Mouse (Mus musculus) hindbrain, postnatal 0 days (tissue): ENCODE data around the gene Sgpp1. TPM values are rescaled to one million over a fixed set of nuclear protein-coding genes. Genes with fewer than 3 reads are reported as not detected.

Experiments
- ATAC-seq: fragments of 200-750 bp; cut with Nextera tagmentation; 2 replicates; pipeline ENCODE4 v1.8.0; 2017; ENCODE audit warnings: mild to moderate bottlenecking, moderate TSS enrichment, moderate library complexity
- DNase-seq: peaks from one replicate; pipeline ENCODE4 v3.0.0-alpha.2; 2015; ENCODE audit warnings: low spot score
- H3K27ac ChIP-seq: fragments of 300-500 bp; sonication (generic); 2 replicates; pipeline ENCODE4 v1.5.1; 2014; ENCODE audit warnings: mild to moderate bottlenecking
- H3K27me3 ChIP-seq: fragments of 300-500 bp; sonication (generic); 2 replicates; pipeline ENCODE4 v1.6.1; 2014; ENCODE audit warnings: low read length, mixed read lengths; ENCODE audit not compliant: insufficient read depth
- H3K36me3 ChIP-seq: fragments of 300-500 bp; sonication (generic); 2 replicates; pipeline ENCODE4 v1.6.1; 2014; ENCODE audit warnings: low read length, mixed read lengths; ENCODE audit not compliant: insufficient read depth
- H3K4me1 ChIP-seq: fragments of 300-500 bp; sonication (generic); 2 replicates; pipeline ENCODE4 v1.6.1; 2014; ENCODE audit warnings: antibody characterized with exemption, low read length, mixed read lengths; ENCODE audit not compliant: insufficient read depth
- H3K4me2 ChIP-seq: fragments of 300-500 bp; sonication (generic); 2 replicates; pipeline ENCODE4 v1.6.1; 2014; ENCODE audit warnings: low read depth, mild to moderate bottlenecking, low read length, moderate library complexity, mixed read lengths
- H3K4me3 ChIP-seq: fragments of 300-500 bp; sonication (generic); 2 replicates; pipeline ENCODE4 v1.5.1; 2014; ENCODE audit warnings: low read length
- H3K9ac ChIP-seq: fragments of 300-500 bp; sonication (generic); replicated peaks from 2 replicates; pipeline ENCODE4 v1.6.1; 2014; ENCODE audit warnings: mild to moderate bottlenecking, low read length, moderate library complexity, mixed read lengths
- H3K9me3 ChIP-seq: fragments of 300-500 bp; sonication (generic); 2 replicates; pipeline ENCODE4 v1.6.1; 2016; ENCODE audit warnings: low read length, mixed read lengths
- CTCF ChIP-seq: IDR thresholded peaks from 2 replicates; pipeline ENCODE4 v1.5.1; 2016; ENCODE audit warnings: antibody characterized with exemption, control low read depth, low read depth
- WGBS: fragments of 180-500 bp; shearing (Covaris S2); extraction: QIAGEN DNeasy Blood & Tissue Kit; methylation state at CpG from one replicate; pipeline ENCODE4 v1.1.7; 2014; 5-methylcytosine and 5-hydroxymethylcytosine counted together
- polyA plus RNA-seq: library from polyadenylated mRNA; unstranded; fragments of >200 nt; fragmentation: Nextera tagmentation; extraction: Ambion mirVana; gene quantifications from 2 replicates; pipeline ENCODE4 v1.2.1, GENCODE M21; 2015
- total RNA-seq: library from RNA; depleted of rRNA; stranded (reverse); fragments of >200 nt; gene quantifications from 2 replicates; pipeline ENCODE4 v1.2.3, GENCODE M21; 2014; rRNA removed

Sgpp1 gene
- 38.5 and 42.6 TPM in 2 replicates for total RNA-seq
- polyA plus RNA-seq, result 15.7 and 16.3 TPM in 2 replicates

- Histone ChIP-seq H3K9ac (peak within 1 kb of the TSS; percentile 89), H3K27ac (peak within 1 kb of the TSS; percentile 85), H3K27me3 (no peaks in the 10 kb centered on the region), H3K4me1 (peaks cover 8% of the 10 kb centered on the region; the same call in 1 of the 2 replicates), H3K9me3 (no peaks in the 10 kb centered on the region), H3K36me3 (no peaks in the 10 kb centered on the region), H3K4me3 (peak within 1 kb of the TSS; percentile 89), H3K4me2 (peak within 1 kb of the TSS; percentile 99)
- WGBS, result under 1% methylated on average over 103 of the region's 105 CpGs
- no peak for TF ChIP-seq CTCF
- ATAC-seq (peak; percentile 95), DNase-seq (peak; percentile 94)
Measured at GRCm38 (mm10) chr12:75735246-75736200, at the start of gene Sgpp1. Sgpp1 (minus strand) TSS chr12:75735729.

- DNase-seq (no peak), ATAC-seq (no peak)
- Histone ChIP-seq H3K27ac (no peak overlapping the region), H3K36me3 (no peaks in the 10 kb centered on the region), H3K9ac (no peak overlapping the region), H3K9me3 (peaks cover 6% of the 10 kb centered on the region; the same call in 1 of the 2 replicates), H3K4me2 (no peak overlapping the region), H3K4me1 (no peaks in the 10 kb centered on the region), H3K4me3 (no peak overlapping the region), H3K27me3 (no peaks in the 10 kb centered on the region)
- WGBS, result 88% methylated on average over 2 of the region's 2 CpGs
- TF ChIP-seq CTCF, result no peak
Measured at GRCm38 (mm10) chr12:75784271-75784751, 48.8 kb upstream of the Sgpp1 start.

GRCm38 (mm10) chr12:75781995-75782394, 46.5 kb upstream of the Sgpp1 start:
- WGBS, result 90% methylated on average over 7 of the region's 7 CpGs
- no peak overlapping the region for H3K4me2 ChIP-seq
- no peak for DNase-seq
- no peak overlapping the region for H3K27ac ChIP-seq
- no peaks in the 10 kb centered on the region for H3K27me3 ChIP-seq
- ATAC-seq, result no peak
- H3K4me3 ChIP-seq, result no peak overlapping the region
- H3K9ac ChIP-seq, result no peak overlapping the region
- TF ChIP-seq CTCF, result no peak
- H3K4me1 ChIP-seq, result no peaks in the 10 kb centered on the region
- peaks cover 6% of the 10 kb centered on the region; the same call in 1 of the 2 replicates for H3K9me3 ChIP-seq
- no peaks in the 10 kb centered on the region for H3K36me3 ChIP-seq

GRCm38 (mm10) chr12:75781445-75781844, 45.9 kb upstream of the Sgpp1 start:
- Histone ChIP-seq H3K36me3 (no peaks in the 10 kb centered on the region), H3K9me3 (peaks cover 6% of the 10 kb centered on the region; the same call in 1 of the 2 replicates), H3K27me3 (no peaks in the 10 kb centered on the region), H3K4me1 (no peaks in the 10 kb centered on the region), H3K4me3 (no peak overlapping the region), H3K4me2 (no peak overlapping the region), H3K9ac (no peak overlapping the region), H3K27ac (no peak overlapping the region)
- ATAC-seq (no peak), DNase-seq (no peak)
- TF ChIP-seq CTCF, result no peak

GRCm38 (mm10) chr12:75772424-75773034, 37.0 kb upstream of the Sgpp1 start:
- TF ChIP-seq CTCF, result peak; percentile 68
- H3K9me3 ChIP-seq, result no peaks in the 10 kb centered on the region
- DNase-seq (peak; percentile 27), ATAC-seq (no peak)
- H3K36me3 ChIP-seq, result no peaks in the 10 kb centered on the region
- H3K27ac ChIP-seq, result no peak overlapping the region
- whole genome bisulfite sequencing, result 28% methylated on average over 3 of the region's 3 CpGs
- no peak overlapping the region for H3K9ac ChIP-seq
- no peaks in the 10 kb centered on the region for H3K4me1 ChIP-seq
- no peak overlapping the region for H3K4me3 ChIP-seq
- H3K4me2 ChIP-seq, result no peak overlapping the region
- H3K27me3 ChIP-seq, result no peaks in the 10 kb centered on the region

- WGBS, result 76% methylated on average over 3 of the region's 3 CpGs
Measured at GRCm38 (mm10) chr12:75771410-75771809, 35.9 kb upstream of the Sgpp1 start.

More at GRCm38 (mm10) chr12:75771410-75771809, 35.9 kb upstream of the Sgpp1 start:
- no peak for TF ChIP-seq CTCF
- ATAC-seq (no peak), DNase-seq (no peak)
- no peak overlapping the region for H3K4me2 ChIP-seq
- H3K27ac ChIP-seq, result no peak overlapping the region
- no peak overlapping the region for H3K4me3 ChIP-seq
- H3K27me3 ChIP-seq, result no peaks in the 10 kb centered on the region
- no peaks in the 10 kb centered on the region for H3K36me3 ChIP-seq
- H3K9ac ChIP-seq, result no peak overlapping the region
- no peaks in the 10 kb centered on the region for H3K4me1 ChIP-seq
- H3K9me3 ChIP-seq, result no peaks in the 10 kb centered on the region
